Mouse (Mus musculus): ENCODE results near the gene Zpld1. TPM values are rescaled to one million over a fixed set of nuclear protein-coding genes. Genes with fewer than 3 reads are reported as not detected.

Gene Zpld1
- total RNA-seq, 2 experiments from 2014 or later: not detected

- DNase-seq: no peak
- intact Hi-C loops (cut with DNase I): no loop called here
- TF ChIP-seq CTCF (IDR thresholded peaks at IDR 0.05): no peak
Measured at GRCm38 (mm10) chr16:55190397-55190796, 107.4 kb downstream of the Zpld1 start.

GRCm38 (mm10) chr16:55185370-55185769 is 112.4 kb downstream of the Zpld1 start:
- DNase-seq: no peak
- no peak overlapping the region for H3K27ac ChIP-seq
- TF ChIP-seq CTCF (IDR thresholded peaks at IDR 0.05): no peak
- H3K4me3 ChIP-seq: no peak overlapping the region
- intact Hi-C loops (cut with DNase I): no loop called here

More at GRCm38 (mm10) chr16:55190397-55190796, 107.4 kb downstream of the Zpld1 start:
- Histone ChIP-seq H3K27ac (no peak overlapping the region), H3K4me3 (no peak overlapping the region)
